Mouse (Mus musculus) forebrain, embryonic 16.5 days (tissue): ENCODE data around the gene Grk2. TPM values are rescaled to one million over a fixed set of nuclear protein-coding genes. Genes with fewer than 3 reads are reported as not detected.

Source experiments
- ATAC-seq: fragments of 200-750 bp; cut with Nextera tagmentation; 2 replicates; pipeline ENCODE4 v1.8.0; 2017; ENCODE audit warnings: mild to moderate bottlenecking, moderate library complexity
- H3K27ac ChIP-seq: fragments of 300-500 bp; sonication (generic); 2 replicates; pipeline ENCODE4 v1.5.1; 2014; ENCODE audit warnings: low read length, control low read depth
- H3K27me3 ChIP-seq: fragments of 300-500 bp; sonication (generic); replicated peaks from 2 replicates; pipeline ENCODE4 v1.6.1; 2014; ENCODE audit warnings: low read length; ENCODE audit not compliant: control insufficient read depth, insufficient read depth
- H3K36me3 ChIP-seq: fragments of 300-500 bp; sonication (generic); 2 replicates; pipeline ENCODE4 v1.6.1; 2014; ENCODE audit not compliant: control insufficient read depth, insufficient read depth
- H3K4me1 ChIP-seq: fragments of 300-500 bp; sonication (generic); replicated peaks from 2 replicates; pipeline ENCODE4 v1.6.1; 2014; ENCODE audit warnings: low read length; ENCODE audit not compliant: control insufficient read depth, insufficient read depth
- H3K4me2 ChIP-seq: fragments of 300-500 bp; sonication (generic); 2 replicates; pipeline ENCODE4 v1.6.1; 2014; ENCODE audit warnings: mild to moderate bottlenecking, low read length, control low read depth
- H3K4me3 ChIP-seq: fragments of 300-500 bp; sonication (generic); replicated peaks from 2 replicates; pipeline ENCODE4 v1.5.1; 2014; ENCODE audit warnings: mild to moderate bottlenecking, low read length, control low read depth
- H3K9ac ChIP-seq: fragments of 300-500 bp; sonication (generic); replicated peaks from 2 replicates; pipeline ENCODE4 v1.6.1; 2014; ENCODE audit warnings: low read depth, low read length, control low read depth
- H3K9me3 ChIP-seq: fragments of 300-500 bp; sonication (generic); 2 replicates; pipeline ENCODE4 v1.6.1; 2016; ENCODE audit warnings: low read length; ENCODE audit not compliant: control insufficient read depth
- WGBS: fragments of 180-500 bp; shearing (Covaris S2); extraction: QIAGEN DNeasy Blood & Tissue Kit; methylation state at CpG from one replicate; pipeline ENCODE4 v1.1.7; 2014; 5-methylcytosine and 5-hydroxymethylcytosine counted together
- microRNA-seq: library from miRNA; unstranded; fragments of <30 nt; microRNA quantifications from one replicate; pipeline ENCODE4, GENCODE M21; 2017
- polyA plus RNA-seq: library from polyadenylated mRNA; unstranded; fragments of >200 nt; fragmentation: Nextera tagmentation; extraction: Ambion mirVana; gene quantifications from 2 replicates; pipeline ENCODE4 v1.2.1, GENCODE M21; 2015

The Grk2 gene
- polyA plus RNA-seq, 1 experiment from 2014 or later = 28.1 TPM

GRCm38 (mm10) chr19:4247010-4247409 lies 59.0 kb downstream of the Grk2 start:
- H3K27me3 ChIP-seq = no peaks in the 10 kb centered on the region
- WGBS = 55% methylated on average over 1 of the region's 1 CpGs
- H3K9me3 ChIP-seq = no peaks in the 10 kb centered on the region
- H3K4me1 ChIP-seq = no peaks in the 10 kb centered on the region
- ATAC-seq = no peak
- no peaks in the 10 kb centered on the region for H3K36me3 ChIP-seq
- no peak overlapping the region for H3K4me3 ChIP-seq
- H3K4me2 ChIP-seq = no peak overlapping the region
- no peak overlapping the region for H3K27ac ChIP-seq
- no peak overlapping the region for H3K9ac ChIP-seq

- Histone ChIP-seq H3K36me3 (no peaks in the 10 kb centered on the region), H3K9ac (no peak overlapping the region), H3K4me1 (no peaks in the 10 kb centered on the region), H3K9me3 (no peaks in the 10 kb centered on the region), H3K4me2 (no peak overlapping the region), H3K4me3 (no peak overlapping the region), H3K27ac (no peak overlapping the region), H3K27me3 (no peaks in the 10 kb centered on the region)
- no peak for ATAC-seq
- WGBS = 81% methylated on average over 6 of the region's 6 CpGs
Measured at GRCm38 (mm10) chr19:4244775-4245174, 61.2 kb downstream of the Grk2 start.

GRCm38 (mm10) chr19:4242416-4242815 lies 63.6 kb downstream of the Grk2 start:
- ATAC-seq = no peak
- Histone ChIP-seq H3K36me3 (no peaks in the 10 kb centered on the region), H3K9ac (no peak overlapping the region), H3K4me1 (no peaks in the 10 kb centered on the region), H3K4me2 (no peak overlapping the region), H3K27ac (no peak overlapping the region), H3K4me3 (no peak overlapping the region), H3K27me3 (no peaks in the 10 kb centered on the region), H3K9me3 (no peaks in the 10 kb centered on the region)
- WGBS = 56% methylated on average over 3 of the region's 3 CpGs

GRCm38 (mm10) chr19:4240247-4240668 lies 65.8 kb downstream of the Grk2 start:
- 78% methylated on average over 8 of the region's 8 CpGs for WGBS
- H3K27me3 ChIP-seq = no peaks in the 10 kb centered on the region
- H3K9ac ChIP-seq = no peak overlapping the region
- H3K4me2 ChIP-seq = no peak overlapping the region
- H3K27ac ChIP-seq = no peak overlapping the region
- no peak overlapping the region for H3K4me3 ChIP-seq
- H3K9me3 ChIP-seq = no peaks in the 10 kb centered on the region
- no peaks in the 10 kb centered on the region for H3K36me3 ChIP-seq
- ATAC-seq = no peak
- no peaks in the 10 kb centered on the region for H3K4me1 ChIP-seq

Small RNA genes within 50 kb of the gene (microRNA-seq; reads per million reads assigned to microRNA genes)
- gene Mir6985 = 0.62 reads per million

Other genes with a start within 250 kb of the Grk2 start
- gene Gstp3, start 246.7 kb downstream of the Grk2 start, polyA plus RNA-seq = not detected in 2 replicates
- gene Cabp2, start 224.6 kb downstream of the Grk2 start, polyA plus RNA-seq = not detected in 2 replicates
- gene Cdk2ap2, start 209.0 kb downstream of the Grk2 start, polyA plus RNA-seq = 76.6 and 80.3 TPM in 2 replicates
- 49.6 and 75.5 TPM in 2 replicates for gene Pitpnm1, start 206.2 kb downstream of the Grk2 start, polyA plus RNA-seq
- 91.4 and 91.6 TPM in 2 replicates for gene Aip, start 180.4 kb downstream of the Grk2 start, polyA plus RNA-seq
- not detected in 2 replicates for gene Gpr152, start 166.4 kb downstream of the Grk2 start, polyA plus RNA-seq
- gene Cabp4, start 162.2 kb downstream of the Grk2 start, polyA plus RNA-seq = 0.22 TPM in 1 of 2 replicates, not detected in the other
- 143 and 145 TPM in 2 replicates for gene Coro1b, start 157.6 kb downstream of the Grk2 start, polyA plus RNA-seq
- 0.39 TPM in 1 of 2 replicates, not detected in the other for gene Ptprcap, start 152.6 kb downstream of the Grk2 start, polyA plus RNA-seq
- gene Rps6kb2, start 142.9 kb downstream of the Grk2 start, polyA plus RNA-seq = 52.6 and 59.8 TPM in 2 replicates
- 2.8 and 4.1 TPM in 2 replicates for gene Carns1, start 130.7 kb downstream of the Grk2 start, polyA plus RNA-seq
- gene Tbc1d10c, start 114.9 kb downstream of the Grk2 start, polyA plus RNA-seq = 0.29 and 0.42 TPM in 2 replicates
- 551 and 574 TPM in 2 replicates for gene Ppp1ca, start 114.2 kb downstream of the Grk2 start, polyA plus RNA-seq
- 22.6 and 26.1 TPM in 2 replicates for gene Rad9a, start 104.6 kb downstream of the Grk2 start, polyA plus RNA-seq
- 0.40 and 0.49 TPM in 2 replicates for gene Clcf1, start 92.0 kb downstream of the Grk2 start, polyA plus RNA-seq
- gene AC109138.7, start 91.9 kb downstream of the Grk2 start, polyA plus RNA-seq = not detected in 2 replicates
- 19.6 and 21.9 TPM in 2 replicates for gene Pold4, start 74.3 kb downstream of the Grk2 start, polyA plus RNA-seq
- gene Ssh3, start 37.0 kb downstream of the Grk2 start, polyA plus RNA-seq = 7.2 and 11.8 TPM in 2 replicates
- 24.0 and 38.6 TPM in 2 replicates for gene Ankrd13d, start 23.1 kb downstream of the Grk2 start, polyA plus RNA-seq
- gene Kdm2a, start 92.1 kb upstream of the Grk2 start, polyA plus RNA-seq = 38.9 and 42.1 TPM in 2 replicates
- gene Rhod, start 133.2 kb upstream of the Grk2 start, polyA plus RNA-seq = 5.3 and 5.7 TPM in 2 replicates
- gene Syt12, start 171.2 kb upstream of the Grk2 start, polyA plus RNA-seq = 1.8 and 2.2 TPM in 2 replicates
- gene 2010003K11Rik, start 192.4 kb upstream of the Grk2 start, polyA plus RNA-seq = not detected in 2 replicates
- 30.6 and 33.3 TPM in 2 replicates for gene Pcx, start 204.2 kb upstream of the Grk2 start, polyA plus RNA-seq